Mouse (Mus musculus): ENCODE results near the gene Gm4214. TPM values are rescaled to one million over a fixed set of nuclear protein-coding genes. Genes with fewer than 3 reads are reported as not detected.
"Not testable (repeated sequence)": the region's sequence is repeated elsewhere in the genome, so short reads cannot be mapped to it uniquely, and the experiment has no call there.

Gm4214 gene
- total RNA-seq (2022): not detected

DNA sequence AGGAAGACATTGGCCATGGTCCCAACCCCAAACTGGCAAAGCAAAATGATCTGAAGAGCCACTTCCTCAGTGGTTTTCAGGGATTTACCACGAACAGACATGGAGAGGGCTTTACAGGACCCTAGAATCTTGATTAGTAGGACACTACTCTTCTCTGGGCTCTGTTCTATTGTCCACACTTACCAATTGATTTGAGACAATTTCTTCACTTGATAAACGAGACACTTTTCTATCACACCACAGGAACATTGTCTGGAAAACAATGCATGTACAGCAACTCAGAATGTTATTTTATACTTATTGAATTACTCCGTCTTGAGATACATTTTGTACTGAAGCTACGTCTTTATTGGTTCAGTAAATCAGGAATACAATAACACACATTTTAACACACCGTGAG lies at the start of gene Gm4214:
TSS of gene Gm4214 (minus strand) at position 101 of the 400 bp plus-strand sequence.
- not testable (repeated sequence) for DNase-seq (ENCODE audit: low spot score in 2 of 2)

DNA sequence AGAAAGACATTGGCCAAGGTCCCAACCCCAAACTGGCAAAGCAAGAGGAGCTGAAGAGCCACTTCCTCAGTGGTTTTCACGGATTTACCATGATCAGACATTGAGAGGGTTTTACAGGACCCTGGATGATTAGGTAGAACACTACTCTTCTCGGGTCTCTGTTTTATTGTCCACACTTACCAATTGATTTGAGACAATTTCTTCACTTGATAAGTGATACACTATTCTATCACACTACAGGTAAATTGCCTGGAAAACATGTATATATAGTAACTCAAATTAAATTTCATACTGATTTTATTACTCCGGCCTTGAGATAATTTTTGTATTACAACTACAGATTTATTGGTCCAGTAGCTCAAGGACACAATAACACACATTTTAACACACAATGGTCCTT lies 35.4 kb upstream of the Gm4214 start, which contains the start of gene Gm4216:
TSS of gene Gm4216 (minus strand) at position 101 of the 400 bp plus-strand sequence.
- DNase-seq (ENCODE audit: low spot score in 2 of 2): not testable (repeated sequence)

Other genes starting within 250 kb of the Gm4214 start
- not detected for gene Vmn1r157, start 223.0 kb downstream of the Gm4214 start, total RNA-seq (2022)
- gene Vmn1r158, start 193.9 kb downstream of the Gm4214 start, total RNA-seq (2022): not detected
- not detected for gene Vmn1r159, start 141.1 kb downstream of the Gm4214 start, total RNA-seq (2022)
- gene Vmn1r160, start 113.4 kb downstream of the Gm4214 start, total RNA-seq (2022): not detected
- not detected for gene Gm4216, start 35.2 kb upstream of the Gm4214 start, total RNA-seq (2022)
- not detected for gene Vmn1r163, start 70.9 kb upstream of the Gm4214 start, total RNA-seq (2022)
- gene Gm8720, start 82.8 kb upstream of the Gm4214 start, total RNA-seq (2022): not detected
- not detected for gene Gm10662, start 159.8 kb upstream of the Gm4214 start, total RNA-seq (2022)
- gene Vmn1r165, start 232.7 kb upstream of the Gm4214 start, total RNA-seq (2022): not detected

Measured in left cerebral cortex, adult 8-10 months (tissue).